Mouse (Mus musculus) neutrophil, adult 5-6 weeks (primary cell): Measurements from ENCODE around the gene BC025920. TPM values are rescaled to one million over a fixed set of nuclear protein-coding genes. Genes with fewer than 3 reads are reported as not detected.
A peak's percentile ranks its signal among the peaks of the same experiment; 100 is the strongest.
"Not testable (repeated sequence)": the region's sequence is repeated elsewhere in the genome, so short reads cannot be mapped to it uniquely, and the experiment has no call there.

ENCODE experiments used
- ATAC-seq: fragments of 151-379, 151-347 bp; 2 replicates; pipeline ENCODE4 v1.8.0; 2017; ENCODE audit warnings: mild to moderate bottlenecking, moderate TSS enrichment; ENCODE audit not compliant: insufficient number of reproducible peaks, poor library complexity, low FRiP score, severe bottlenecking; ENCODE audit errors: extremely low read depth
- total RNA-seq: library from RNA; stranded (forward); fragments of 200-1000 nt; gene quantifications from 2 replicates; pipeline ENCODE4 v1.2.3, GENCODE M21; 2017

The BC025920 gene
- total RNA-seq, 1 experiment from 2014 or later = 5.8 TPM

GRCm38 (mm10) chr10:81633253-81634099 lies 27.4 kb downstream of the BC025920 start:
- ATAC-seq = peak; percentile 80

- ATAC-seq = no peak
These were observed 30.3 kb downstream of the BC025920 start for GRCm38 (mm10) chr10:81636338-81636737.

GRCm38 (mm10) chr10:81638101-81638500 lies 32.0 kb downstream of the BC025920 start:
- ATAC-seq = no peak

DNA sequence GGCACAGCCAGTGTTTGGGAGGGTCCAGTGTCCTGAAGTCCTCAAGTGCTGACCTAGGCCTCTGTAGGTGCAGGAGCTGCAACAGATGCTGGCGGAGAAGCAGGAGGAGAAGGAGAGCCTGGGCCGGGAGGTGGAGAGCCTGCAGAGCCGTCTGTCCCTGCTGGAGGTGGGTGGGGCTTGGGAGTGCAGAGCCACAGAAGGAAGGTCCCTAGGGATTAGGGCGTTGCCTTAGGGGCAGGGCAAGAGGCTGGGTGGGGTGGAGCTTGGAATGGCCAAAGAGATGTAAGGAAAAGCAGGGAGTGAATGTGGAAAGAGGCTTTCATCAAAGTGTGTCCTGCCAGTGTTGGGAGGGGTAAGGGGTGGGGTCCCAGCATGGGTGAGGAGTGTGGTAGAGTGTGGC lies 34.8 kb downstream of the BC025920 start:
- ATAC-seq = not testable (repeated sequence)

DNA sequence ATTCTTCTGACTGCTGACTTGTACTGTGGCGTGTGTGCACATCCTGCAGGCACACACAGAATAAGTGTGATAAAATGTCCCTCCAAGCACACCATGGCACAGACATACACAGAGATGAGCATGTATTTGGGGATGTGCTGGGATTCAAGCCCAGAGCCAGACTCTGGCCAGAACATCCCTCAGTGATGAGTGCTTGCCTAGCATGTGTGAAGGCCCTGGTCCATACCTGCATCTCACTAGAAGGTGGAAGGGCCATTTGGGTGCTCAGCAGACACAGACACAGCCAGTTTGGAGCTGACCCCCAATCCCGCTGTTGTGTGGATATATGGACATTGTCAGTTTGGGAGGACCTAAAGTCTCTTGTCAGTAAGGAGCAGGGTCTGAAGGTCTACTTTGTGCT lies 35.5 kb downstream of the BC025920 start:
- ATAC-seq = no peak

DNA sequence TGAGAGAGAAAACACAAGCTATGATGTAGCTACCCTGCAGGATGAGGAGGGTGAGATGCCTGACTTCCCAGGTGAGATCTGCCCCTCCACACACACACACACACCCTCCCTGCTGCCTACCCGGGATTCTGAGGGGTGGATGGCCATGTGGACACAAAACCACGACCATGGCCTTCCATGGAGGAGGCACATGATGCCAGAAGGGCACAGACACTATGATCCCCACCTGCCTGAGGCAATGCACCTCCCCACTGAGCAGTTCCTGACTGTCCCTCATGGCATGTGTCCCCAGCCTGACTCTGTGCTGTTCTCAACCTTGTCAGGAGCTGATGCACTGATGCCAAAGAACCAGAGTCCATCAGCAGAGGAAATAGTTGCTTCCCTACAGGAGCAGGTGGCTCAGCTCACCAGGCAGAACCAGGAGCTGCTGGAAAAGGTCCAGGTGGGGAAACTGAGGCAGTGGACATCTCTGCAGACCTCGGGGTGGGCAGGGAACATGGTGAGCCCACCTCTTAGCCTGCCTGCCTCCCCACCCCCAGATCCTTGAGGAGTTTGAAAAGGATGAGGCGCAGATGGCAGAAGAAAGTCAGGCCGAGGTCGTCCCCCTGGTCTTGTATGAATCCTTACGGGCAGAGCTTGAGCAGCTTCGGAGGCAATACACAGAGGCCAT lies 36.0 kb downstream of the BC025920 start:
- ATAC-seq = no peak

GRCm38 (mm10) chr10:81642648-81643448 lies 36.8 kb downstream of the BC025920 start:
- ATAC-seq = 0 out of 2 replicates have a peak, but pooled peaks have one; percentile 2

DNA sequence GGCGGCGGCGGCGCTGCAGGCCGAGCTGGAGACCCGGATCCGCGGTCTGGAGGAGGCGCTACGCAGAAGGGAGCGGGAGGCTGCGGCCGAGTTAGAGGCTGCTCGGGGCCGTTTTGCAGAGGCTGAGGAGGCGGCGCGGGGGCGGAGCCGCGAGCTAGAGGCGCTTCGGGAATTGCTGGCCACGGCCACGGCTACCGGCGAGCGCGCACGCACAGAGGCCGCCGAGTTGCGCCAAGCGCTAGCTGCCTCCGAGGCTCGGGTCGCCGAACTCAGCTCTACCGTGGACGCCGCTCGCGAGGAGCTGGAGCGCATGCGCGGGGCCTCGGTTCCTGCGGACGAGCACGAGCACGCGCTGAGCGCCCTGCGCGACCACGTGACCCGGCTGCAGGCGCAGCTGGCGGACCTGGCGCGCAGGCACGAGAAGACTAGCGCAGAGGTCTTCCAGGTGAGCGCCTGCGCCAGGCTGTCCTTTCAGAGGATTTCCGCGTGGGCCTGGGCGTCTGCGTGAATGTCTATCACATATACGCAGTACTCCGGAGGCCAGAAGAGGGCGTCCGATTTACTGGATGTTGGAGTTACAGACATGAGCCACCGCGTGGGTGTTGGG lies 37.5 kb downstream of the BC025920 start:
- ATAC-seq = peak; percentile 77

DNA sequence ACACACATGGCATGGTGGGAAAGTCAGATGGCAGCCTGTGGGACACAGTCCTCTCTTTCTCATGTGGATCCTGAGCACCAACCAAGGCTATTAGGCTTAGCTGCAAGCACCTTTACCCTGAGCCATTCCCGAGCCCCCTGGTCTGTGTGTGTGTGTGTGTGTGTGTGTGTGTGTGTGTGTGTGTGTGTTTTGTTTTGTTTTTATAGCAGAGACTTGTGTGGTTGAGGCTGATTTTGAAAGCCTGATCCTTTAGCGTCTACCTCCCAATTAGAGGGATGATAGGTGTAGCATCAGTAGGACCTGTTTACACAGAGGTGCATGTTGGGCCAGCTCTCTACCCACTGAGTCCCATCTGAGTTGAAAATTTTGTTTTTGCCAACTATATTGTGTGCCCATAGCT lies 38.1 kb downstream of the BC025920 start:
- no peak for ATAC-seq

GRCm38 (mm10) chr10:81644716-81645115 lies 38.6 kb downstream of the BC025920 start:
- no peak for ATAC-seq

DNA sequence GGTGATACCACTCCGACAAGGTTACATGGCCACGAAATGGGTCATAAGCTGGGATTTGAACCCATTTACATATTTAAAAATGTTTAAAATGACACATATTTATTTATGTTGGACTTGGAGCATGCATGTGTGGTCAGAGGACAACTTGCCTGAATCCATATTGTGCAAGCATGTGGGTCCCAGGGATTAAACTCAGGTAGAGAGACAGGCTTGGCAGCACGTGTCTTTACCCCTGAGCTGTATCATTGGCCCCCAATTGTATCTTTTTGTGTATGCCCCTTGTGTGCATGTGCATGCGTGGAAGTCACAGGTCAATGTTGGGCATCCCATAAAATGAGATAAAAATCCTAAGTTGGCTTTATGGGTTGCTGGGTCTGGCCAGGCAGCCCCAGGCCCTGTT lies 39.3 kb downstream of the BC025920 start:
- no peak for ATAC-seq

DNA sequence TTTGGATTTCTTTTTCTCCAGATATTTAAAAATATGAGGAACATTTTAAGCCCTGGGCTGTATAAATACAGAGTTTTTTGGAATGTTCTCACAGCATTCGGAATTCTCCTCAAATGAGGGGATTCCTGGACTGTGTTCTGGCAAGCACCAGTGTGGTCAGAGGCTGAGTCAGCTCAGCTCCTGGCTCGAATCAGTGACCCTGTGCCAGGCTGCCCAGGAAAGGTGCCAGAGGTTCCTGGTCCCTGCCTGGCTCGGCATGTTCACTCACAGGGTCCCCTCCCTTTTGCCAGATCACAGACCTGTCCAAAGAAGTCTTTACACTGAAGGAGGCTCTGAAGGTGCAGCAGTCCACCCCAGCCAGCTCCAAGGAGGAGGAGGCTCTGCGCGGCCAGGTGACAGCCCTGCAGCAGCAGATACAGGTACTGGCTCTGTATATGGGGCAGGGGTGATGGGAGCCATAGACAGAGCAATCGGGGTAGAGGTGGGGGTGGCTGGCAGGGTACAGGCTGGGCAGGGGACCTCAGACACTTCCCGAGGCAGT lies 40.0 kb downstream of the BC025920 start:
- ATAC-seq = no peak

GRCm38 (mm10) chr10:81648803-81649775 lies 43.0 kb downstream of the BC025920 start, which contains the start of gene Gm10778:
Gene Gm10778 (plus strand): TSS chr10:81649059.
- ATAC-seq = peak; percentile 96

DNA sequence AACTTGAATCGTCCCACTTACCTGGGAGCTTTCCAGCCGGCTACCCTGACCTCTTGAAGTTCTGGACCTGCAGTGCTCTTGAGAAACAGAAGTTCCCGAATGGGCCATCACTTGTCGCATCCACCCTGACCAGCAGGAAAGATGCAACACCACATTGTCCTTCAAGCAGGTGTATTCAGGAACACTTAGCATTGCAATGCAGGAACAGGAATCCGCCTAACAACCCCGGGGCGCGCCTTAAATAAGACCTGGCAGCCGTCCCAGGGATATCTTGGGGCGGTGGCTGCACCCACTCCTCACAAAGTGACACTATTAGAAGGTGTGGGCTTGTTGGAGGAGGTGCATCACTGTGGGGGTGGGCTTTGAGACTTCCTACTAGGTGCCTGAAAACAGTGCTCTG lies 49.1 kb downstream of the BC025920 start:
- no peak for ATAC-seq

DNA sequence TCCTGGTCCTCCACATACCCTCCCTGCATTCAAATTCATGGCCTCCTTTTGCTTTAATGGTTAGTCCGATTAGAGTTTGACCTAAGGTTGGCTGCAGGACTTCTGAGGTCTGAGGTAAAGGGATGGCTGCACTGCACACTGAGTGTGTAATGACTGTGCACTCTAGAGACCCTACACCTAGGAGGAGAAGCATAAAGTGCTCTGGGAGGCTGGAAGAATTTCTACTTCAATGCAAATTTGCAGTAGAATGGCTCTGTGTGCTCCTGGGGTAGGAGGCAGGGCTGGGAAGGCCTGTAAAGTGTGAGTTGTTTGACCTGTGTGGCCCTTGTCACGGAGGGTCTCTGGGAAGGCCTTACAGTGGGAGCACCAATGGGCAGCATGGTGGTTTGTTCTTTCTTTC lies 50.1 kb downstream of the BC025920 start:
- ATAC-seq = no peak
